Mouse (Mus musculus) retina, postnatal 7 days (tissue): ENCODE results near the gene Mphosph9.

Experiments
- DNase-seq: peaks from one replicate; pipeline ENCODE4 v3.0.0-alpha.2; 2012; ENCODE audit warnings: low read depth, low spot score

Gene Mphosph9

GRCm38 (mm10) chr5:124216403-124216802 is 111.4 kb downstream of the Mphosph9 start:
- no peak for DNase-seq

DNA sequence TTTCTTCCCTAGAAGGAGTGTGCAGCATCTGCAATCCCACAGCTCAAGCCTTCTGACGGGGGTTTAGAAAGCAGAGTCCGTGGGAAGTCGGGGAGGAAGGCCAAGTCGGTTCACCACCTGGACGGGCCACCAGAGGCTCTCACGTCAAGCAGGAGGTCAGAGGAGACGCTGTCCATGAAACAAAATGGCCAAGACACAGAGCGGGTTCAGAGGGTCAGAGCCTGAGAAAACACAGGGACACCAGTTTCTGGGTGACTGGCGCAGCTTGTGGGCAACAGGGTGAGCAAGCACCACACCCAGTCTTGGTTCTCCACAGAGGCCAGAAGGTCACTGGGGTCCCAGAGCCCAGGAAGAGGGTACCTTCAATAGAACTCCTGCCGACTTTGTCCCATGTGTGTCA is 112.1 kb downstream of the Mphosph9 start:
- DNase-seq: no peak

DNA sequence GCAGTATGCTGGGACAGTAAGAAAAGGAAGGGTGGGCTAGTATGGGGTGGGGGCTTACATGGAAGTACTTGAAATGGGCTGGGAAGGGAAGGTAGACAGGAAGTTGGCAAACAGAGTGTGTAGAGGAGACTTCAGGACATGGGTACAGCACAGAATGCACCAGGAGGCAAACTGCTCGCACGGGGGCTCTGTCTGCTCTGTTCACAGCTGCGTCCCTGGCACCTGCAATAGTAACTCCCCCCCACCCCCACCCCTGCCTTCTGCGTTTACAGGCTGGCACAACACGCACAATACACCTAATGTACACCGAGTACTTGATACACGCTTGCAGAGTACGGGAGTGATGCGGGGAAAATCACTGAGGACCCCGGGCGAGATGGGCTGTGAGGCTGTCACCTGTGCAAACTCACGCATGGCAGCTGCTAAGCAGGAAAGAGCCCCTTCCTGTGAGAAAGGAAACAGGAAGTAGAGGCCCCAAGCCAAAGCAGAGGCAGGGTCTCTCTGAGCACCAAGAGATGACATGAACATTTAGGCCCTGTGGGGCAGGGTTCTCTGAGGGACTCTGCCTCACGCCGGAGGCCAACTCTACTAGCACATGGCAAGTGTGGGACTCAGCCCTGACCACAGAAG is 113.1 kb downstream of the Mphosph9 start:
- DNase-seq: no peak

DNA sequence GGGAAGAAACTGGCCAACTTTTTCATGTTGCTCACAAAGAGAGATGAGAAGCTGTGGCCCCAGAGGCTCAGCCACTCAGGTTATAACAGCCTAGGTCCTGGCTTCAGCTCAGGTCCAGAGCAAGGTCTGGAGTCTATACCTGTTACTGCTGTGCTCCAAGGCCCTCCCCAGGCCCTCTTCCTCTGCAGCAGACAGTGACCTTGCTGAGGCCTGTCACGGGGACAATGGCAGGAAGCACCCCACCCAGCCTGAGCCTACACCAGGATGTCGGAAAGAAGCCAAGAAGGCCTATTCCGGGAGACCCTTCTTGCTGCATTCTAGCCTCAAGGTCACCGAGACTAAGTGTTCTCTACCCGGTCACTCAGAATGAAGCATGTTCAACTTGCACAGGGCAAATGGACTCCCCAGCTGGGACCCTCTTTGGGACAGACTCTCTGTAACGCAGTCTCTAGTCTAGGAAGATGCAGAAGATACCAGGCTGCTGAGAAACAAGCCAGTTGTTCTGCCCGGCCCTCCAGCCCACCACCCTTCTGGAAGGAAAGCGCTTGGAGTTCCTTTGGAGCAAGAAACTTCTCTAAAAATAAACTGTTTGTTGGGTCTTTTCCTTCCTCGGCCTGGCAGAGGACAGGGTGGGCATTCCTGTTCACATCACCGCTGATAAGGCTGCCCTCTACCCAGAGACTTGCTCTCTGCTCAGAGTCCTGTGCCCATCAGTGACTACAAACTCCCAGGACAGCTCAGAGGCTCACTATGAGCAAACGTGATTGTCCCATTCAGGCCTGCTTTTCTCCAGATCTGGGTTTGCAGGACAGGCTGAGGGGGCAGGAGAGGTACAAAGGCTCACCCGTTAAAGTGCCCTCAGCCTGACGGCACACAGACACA is 113.9 kb downstream of the Mphosph9 start:
- DNase-seq: no peak

DNA sequence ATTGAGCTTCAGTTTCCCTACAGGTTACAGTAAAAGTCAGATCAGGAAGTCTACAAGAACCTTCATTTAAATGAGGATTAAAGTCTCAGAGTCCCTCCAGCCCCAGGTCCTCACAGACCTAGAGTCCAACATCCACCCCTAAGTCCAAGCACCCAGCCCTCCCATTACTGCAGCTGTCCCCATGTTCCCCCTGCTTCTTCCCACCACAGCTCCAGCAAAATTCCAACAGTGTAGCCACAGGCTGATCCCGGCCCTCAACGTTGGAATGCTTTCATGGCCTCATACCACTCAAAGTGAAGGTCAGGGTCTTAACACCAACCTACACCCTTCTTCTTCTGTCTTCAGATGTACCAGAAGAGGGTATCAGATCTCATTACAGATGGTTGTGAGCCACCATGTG is 116.1 kb downstream of the Mphosph9 start:
- DNase-seq: no peak

DNA sequence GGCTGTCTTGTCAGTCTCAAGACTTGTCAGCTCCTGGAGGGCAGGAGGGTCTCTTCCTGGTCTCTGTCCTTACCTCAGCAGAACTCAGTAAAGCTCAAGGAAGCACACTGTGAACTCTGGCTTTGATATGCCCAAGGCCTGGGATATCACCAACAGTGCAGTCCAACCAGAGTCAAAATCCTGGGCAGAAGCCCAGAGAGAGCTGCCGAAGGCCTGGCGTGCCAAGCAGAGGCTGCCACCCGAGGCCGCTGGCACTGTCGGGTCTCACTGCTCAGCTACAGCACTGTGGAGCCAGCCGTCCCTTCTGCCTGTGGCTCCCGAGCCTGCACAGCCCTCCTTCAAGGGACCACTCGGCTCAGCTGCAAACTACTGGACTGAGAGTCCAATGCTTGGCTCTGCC is 116.5 kb downstream of the Mphosph9 start:
- no peak for DNase-seq

DNA sequence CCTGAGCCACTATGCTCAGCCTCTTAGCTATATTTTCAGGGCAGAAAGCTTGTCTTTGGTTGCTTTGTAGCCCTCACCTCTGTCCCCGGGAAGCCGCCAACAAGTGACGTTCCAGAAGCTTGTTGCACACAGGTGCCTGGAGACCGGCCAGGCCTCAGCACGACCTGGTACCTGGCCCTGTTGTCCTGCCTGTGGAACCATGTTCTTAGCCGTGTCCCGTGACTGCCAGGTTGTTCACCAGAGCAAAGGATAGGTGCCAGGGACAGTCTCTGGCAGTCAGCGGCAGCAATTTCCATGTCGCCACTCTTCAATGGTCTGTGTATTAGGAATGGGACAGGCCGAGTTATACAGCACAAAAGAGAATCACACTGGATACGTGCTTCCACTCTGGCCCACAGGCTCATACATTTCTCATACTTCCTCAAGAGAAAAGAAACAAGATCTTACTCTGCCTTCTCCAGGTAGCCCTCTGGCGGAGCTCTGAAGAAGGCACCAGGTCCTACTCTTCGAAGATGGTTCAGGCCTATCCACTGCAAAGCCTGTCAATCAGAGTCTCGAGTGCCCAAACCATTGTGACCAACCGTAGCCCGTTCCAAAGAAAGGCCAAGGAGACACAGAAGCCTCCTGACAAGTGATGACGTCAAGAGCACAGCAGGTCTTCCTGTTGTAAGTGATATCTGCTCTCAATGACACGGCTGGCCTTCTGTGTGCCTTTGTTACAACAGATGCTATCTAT is 117.3 kb downstream of the Mphosph9 start:
- no peak for DNase-seq

- DNase-seq: no peak
These were observed 117.9 kb downstream of the Mphosph9 start for GRCm38 (mm10) chr5:124209850-124210249.

GRCm38 (mm10) chr5:124208030-124208429 is 119.7 kb downstream of the Mphosph9 start:
- no peak for DNase-seq

- peak; percentile 43 for DNase-seq
These were observed 121.2 kb downstream of the Mphosph9 start for GRCm38 (mm10) chr5:124206481-124207038.

DNA sequence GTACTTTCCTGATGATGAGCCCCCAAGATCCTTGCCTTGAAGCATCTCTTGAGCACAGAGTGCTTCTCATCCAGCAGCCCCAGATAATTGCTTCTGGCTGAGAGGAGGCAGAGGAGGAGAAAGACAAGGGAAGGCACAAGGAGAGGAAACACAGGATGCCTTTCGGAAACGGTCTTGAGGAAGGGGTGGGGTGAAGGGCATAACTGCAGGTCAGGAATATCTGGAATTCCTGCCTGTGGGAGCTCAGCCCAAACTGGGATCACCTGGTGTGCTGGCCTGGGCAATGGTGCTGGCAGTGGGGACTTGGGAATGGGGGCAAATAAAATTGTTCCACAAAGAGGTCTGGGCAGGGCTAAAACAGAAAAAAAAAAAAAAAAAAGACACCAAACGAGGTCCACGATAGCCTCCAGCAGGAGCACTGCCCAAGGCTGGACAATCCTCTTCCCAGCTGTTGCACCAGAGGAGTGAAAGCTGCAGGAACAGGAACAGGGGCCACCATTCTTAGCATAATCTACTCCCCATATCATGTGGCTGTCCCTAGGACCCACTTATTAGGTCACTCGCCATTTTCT is 121.9 kb downstream of the Mphosph9 start:
- no peak for DNase-seq

DNA sequence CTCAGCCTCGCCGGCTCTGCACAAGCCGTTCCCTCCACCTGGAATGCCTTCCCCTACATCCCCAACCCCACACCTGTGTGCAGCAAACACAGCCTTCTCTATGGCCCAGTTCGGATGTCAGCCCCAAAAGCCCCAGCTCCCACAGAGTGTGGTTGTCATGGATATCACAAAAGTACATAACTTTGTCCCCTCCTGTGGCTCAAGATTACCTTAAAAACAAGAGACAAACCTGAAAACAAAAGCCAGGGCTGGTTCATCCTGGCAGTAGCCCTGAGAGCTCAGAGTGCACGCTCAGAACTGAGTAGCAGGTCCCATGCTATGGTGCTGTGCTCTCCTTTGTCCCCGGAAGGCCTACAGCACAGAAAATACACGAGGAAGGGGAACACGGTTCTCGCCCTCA is 122.6 kb downstream of the Mphosph9 start:
- DNase-seq: no peak

GRCm38 (mm10) chr5:124204127-124204794 is 123.5 kb downstream of the Mphosph9 start:
- no peak for DNase-seq

DNA sequence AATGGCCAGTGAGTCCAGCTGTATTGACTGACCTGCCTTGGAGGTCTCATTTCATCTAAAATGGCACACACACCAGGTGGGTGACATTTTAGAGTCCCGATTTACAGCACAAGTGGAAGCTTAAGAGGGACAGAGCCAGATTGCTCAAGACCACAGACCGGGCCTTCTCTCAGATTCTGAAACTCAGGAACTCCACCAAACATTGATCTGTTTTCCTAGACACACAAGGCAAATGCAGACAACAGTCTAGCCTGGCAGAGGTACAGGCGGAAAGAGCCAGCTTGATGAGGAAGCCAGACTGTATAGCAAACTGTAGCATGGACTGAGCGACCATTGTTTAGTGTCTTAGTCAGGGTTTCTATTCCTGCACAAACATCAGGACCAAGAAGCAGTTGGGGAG is 124.5 kb downstream of the Mphosph9 start:
- DNase-seq: no peak

DNA sequence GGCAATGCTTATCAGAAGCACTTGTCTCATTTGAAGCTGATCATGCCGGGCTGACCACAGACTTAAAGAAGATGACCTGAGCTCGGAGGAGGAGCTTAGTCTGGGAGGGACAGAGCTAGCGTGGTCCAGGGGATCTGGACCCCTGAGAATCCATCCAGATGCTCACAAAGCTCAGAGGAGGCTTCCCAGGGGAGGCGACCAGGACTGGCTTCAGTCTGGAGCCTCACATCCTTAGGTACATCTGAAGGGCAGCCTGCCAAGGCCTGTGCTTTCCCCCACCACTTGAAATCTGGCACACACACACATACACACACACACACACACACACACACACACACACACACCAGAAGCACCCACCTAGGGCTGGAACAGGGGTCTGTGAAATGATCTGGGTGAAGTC is 125.7 kb downstream of the Mphosph9 start:
- DNase-seq: no peak

- no peak for DNase-seq
These were observed 126.2 kb downstream of the Mphosph9 start for GRCm38 (mm10) chr5:124201564-124201963.
